Mouse (Mus musculus): ENCODE data around the gene Tspyl4. TPM values are rescaled to one million over a fixed set of nuclear protein-coding genes. Genes with fewer than 3 reads are reported as not detected.
A peak's percentile ranks its signal among the peaks of the same experiment; 100 is the strongest.

The Tspyl4 gene
- polyA plus RNA-seq, 1 experiment from 2014 or later, result 8.1 TPM

GRCm38 (mm10) chr10:34281211-34281961 is 15.9 kb upstream of the Tspyl4 start:
- Histone ChIP-seq H3K4me1 (replicated peaks; ENCODE audit: control insufficient read depth, insufficient read depth, low read length) (peaks cover 18% of the 10 kb centered on the region), H3K27ac (ENCODE audit: low read depth) (0 out of 2 replicates have a peak overlapping the region, but pooled peaks have one; percentile 38), H3K4me3 (ENCODE audit: low read depth, low read length) (peak overlapping the region; percentile 99), H3K36me3 (ENCODE audit: control insufficient read depth, insufficient read depth, low read length) (peaks cover 4% of the 10 kb centered on the region; the same call in 1 of the 2 replicates), H3K9me3 (ENCODE audit: control insufficient read depth, low read length) (no peaks in the 10 kb centered on the region), H3K27me3 (replicated peaks; ENCODE audit: control insufficient read depth, insufficient read depth, low read length) (no peaks in the 10 kb centered on the region), H3K9ac (ENCODE audit: low read length) (peak overlapping the region; percentile 88), H3K4me2 (ENCODE audit: low read length) (peak overlapping the region; percentile 91)
- 18% methylated on average over 14 of the region's 14 CpGs for WGBS
- DNase-seq (ENCODE audit: low spot score), result no peak
- ATAC-seq (replicated peaks; ENCODE audit: low FRiP score, low TSS enrichment, low read depth), result peak; percentile 52

- Histone ChIP-seq H3K27ac (ENCODE audit: low read depth) (peak within 1 kb of the TSS; percentile 75), H3K4me2 (ENCODE audit: low read length) (peak within 1 kb of the TSS; percentile 91), H3K4me1 (replicated peaks; ENCODE audit: control insufficient read depth, insufficient read depth, low read length) (peaks cover 18% of the 10 kb centered on the region), H3K9me3 (ENCODE audit: control insufficient read depth, low read length) (no peaks in the 10 kb centered on the region), H3K4me3 (ENCODE audit: low read depth, low read length) (peak within 1 kb of the TSS; percentile 99), H3K27me3 (replicated peaks; ENCODE audit: control insufficient read depth, insufficient read depth, low read length) (no peaks in the 10 kb centered on the region), H3K36me3 (ENCODE audit: control insufficient read depth, insufficient read depth, low read length) (peaks cover 4% of the 10 kb centered on the region; the same call in 1 of the 2 replicates), H3K9ac (ENCODE audit: low read length) (peak within 1 kb of the TSS; percentile 88)
- ATAC-seq (replicated peaks; ENCODE audit: low FRiP score, low TSS enrichment, low read depth) (peak; percentile 97), DNase-seq (ENCODE audit: low spot score) (peak; percentile 95)
- under 1% methylated on average over 38 of the region's 38 CpGs for WGBS
These were observed 15.3 kb upstream of the Tspyl4 start, which contains the start of gene Tspyl1 for GRCm38 (mm10) chr10:34281962-34282388. Gene Tspyl1, plus strand, starts transcription at chr10:34282190.

- peaks cover 18% of the 10 kb centered on the region for H3K4me1 ChIP-seq (replicated peaks; ENCODE audit: control insufficient read depth, insufficient read depth, low read length)
- DNase-seq (ENCODE audit: low spot score), result peak; percentile 79
These were observed 14.6 kb upstream of the Tspyl4 start for GRCm38 (mm10) chr10:34282420-34283238.

GRCm38 (mm10) chr10:34296911-34297298 is 337 bp upstream of the Tspyl4 start:
- Histone ChIP-seq H3K4me3 (ENCODE audit: low read depth, low read length) (peak overlapping the region; percentile 75), H3K27me3 (replicated peaks; ENCODE audit: control insufficient read depth, insufficient read depth, low read length) (no peaks in the 10 kb centered on the region), H3K4me1 (replicated peaks; ENCODE audit: control insufficient read depth, insufficient read depth, low read length) (0 out of 2 replicates have a peak, but pooled peaks cover 8% of the 10 kb centered on the region), H3K27ac (ENCODE audit: low read depth) (0 out of 2 replicates have a peak overlapping the region, but pooled peaks have one; percentile 27), H3K9me3 (ENCODE audit: control insufficient read depth, low read length) (no peaks in the 10 kb centered on the region), H3K36me3 (ENCODE audit: control insufficient read depth, insufficient read depth, low read length) (no peaks in the 10 kb centered on the region), H3K4me2 (ENCODE audit: low read length) (peak overlapping the region; percentile 69), H3K9ac (ENCODE audit: low read length) (peak overlapping the region; percentile 59)
- DNase-seq (ENCODE audit: low spot score), result no peak
- peak; percentile 9; the same call in 1 of the 2 replicates for ATAC-seq (replicated peaks; ENCODE audit: low FRiP score, low TSS enrichment, low read depth)
- 7% methylated on average over 13 of the region's 13 CpGs for WGBS

More at GRCm38 (mm10) chr10:34282420-34283238, 14.6 kb upstream of the Tspyl4 start:
- Histone ChIP-seq H3K27ac (ENCODE audit: low read depth) (peak overlapping the region; percentile 75), H3K4me2 (ENCODE audit: low read length) (peak overlapping the region; percentile 91), H3K9me3 (ENCODE audit: control insufficient read depth, low read length) (no peaks in the 10 kb centered on the region), H3K36me3 (ENCODE audit: control insufficient read depth, insufficient read depth, low read length) (peaks cover 10% of the 10 kb centered on the region; the same call in 1 of the 2 replicates), H3K27me3 (replicated peaks; ENCODE audit: control insufficient read depth, insufficient read depth, low read length) (no peaks in the 10 kb centered on the region), H3K9ac (ENCODE audit: low read length) (peak overlapping the region; percentile 88), H3K4me3 (ENCODE audit: low read depth, low read length) (peak overlapping the region; percentile 99)
- peak; percentile 34 for ATAC-seq (replicated peaks; ENCODE audit: low FRiP score, low TSS enrichment, low read depth)
- 3% methylated on average over 46 of the region's 47 CpGs for WGBS

GRCm38 (mm10) chr10:34297980-34298753 is 925 bp downstream of the Tspyl4 start:
- Histone ChIP-seq H3K4me1 (replicated peaks; ENCODE audit: control insufficient read depth, insufficient read depth, low read length) (0 out of 2 replicates have a peak, but pooled peaks cover 8% of the 10 kb centered on the region), H3K9me3 (ENCODE audit: control insufficient read depth, low read length) (no peaks in the 10 kb centered on the region), H3K27me3 (replicated peaks; ENCODE audit: control insufficient read depth, insufficient read depth, low read length) (no peaks in the 10 kb centered on the region), H3K36me3 (ENCODE audit: control insufficient read depth, insufficient read depth, low read length) (0 out of 2 replicates have a peak, but pooled peaks cover 2% of the 10 kb centered on the region), H3K4me2 (ENCODE audit: low read length) (peak overlapping the region; percentile 69), H3K9ac (ENCODE audit: low read length) (peak overlapping the region; percentile 59), H3K4me3 (ENCODE audit: low read depth, low read length) (peak overlapping the region; percentile 75), H3K27ac (ENCODE audit: low read depth) (peak overlapping the region; percentile 74; the same call in 1 of the 2 replicates)
- DNase-seq (ENCODE audit: low spot score), result no peak
- ATAC-seq (replicated peaks; ENCODE audit: low FRiP score, low TSS enrichment, low read depth), result peak; percentile 30
- WGBS, result 47% methylated on average over 25 of the region's 25 CpGs

- 0 out of 2 replicates have a peak, but pooled peaks cover 2% of the 10 kb centered on the region for H3K36me3 ChIP-seq (ENCODE audit: control insufficient read depth, insufficient read depth, low read length)
- 0 out of 2 replicates have a peak, but pooled peaks cover 8% of the 10 kb centered on the region for H3K4me1 ChIP-seq (replicated peaks; ENCODE audit: control insufficient read depth, insufficient read depth, low read length)
- H3K9me3 ChIP-seq (ENCODE audit: control insufficient read depth, low read length), result no peaks in the 10 kb centered on the region
- ATAC-seq (replicated peaks; ENCODE audit: low FRiP score, low TSS enrichment, low read depth) (no peak), DNase-seq (ENCODE audit: low spot score) (no peak)
- no peak overlapping the region for H3K4me3 ChIP-seq (ENCODE audit: low read depth, low read length)
- 31% methylated on average over 5 of the region's 5 CpGs for WGBS
- no peaks in the 10 kb centered on the region for H3K27me3 ChIP-seq (replicated peaks; ENCODE audit: control insufficient read depth, insufficient read depth, low read length)
- peak overlapping the region; percentile 31 for H3K4me2 ChIP-seq (ENCODE audit: low read length)
- H3K9ac ChIP-seq (ENCODE audit: low read length), result no peak overlapping the region
- H3K27ac ChIP-seq (ENCODE audit: low read depth), result no peak overlapping the region
These were observed 3.1 kb downstream of the Tspyl4 start for GRCm38 (mm10) chr10:34300368-34300767.

GRCm38 (mm10) chr10:34307070-34307469 is 9.8 kb downstream of the Tspyl4 start:
- no peak for DNase-seq (ENCODE audit: low spot score)
- Histone ChIP-seq H3K4me3 (ENCODE audit: low read depth, low read length) (no peak overlapping the region), H3K9me3 (ENCODE audit: control insufficient read depth, low read length) (no peaks in the 10 kb centered on the region), H3K4me1 (replicated peaks; ENCODE audit: control insufficient read depth, insufficient read depth, low read length) (no peaks in the 10 kb centered on the region), H3K9ac (ENCODE audit: low read length) (no peak overlapping the region), H3K36me3 (ENCODE audit: control insufficient read depth, insufficient read depth, low read length) (0 out of 2 replicates have a peak, but pooled peaks cover 2% of the 10 kb centered on the region), H3K27ac (ENCODE audit: low read depth) (no peak overlapping the region), H3K27me3 (replicated peaks; ENCODE audit: control insufficient read depth, insufficient read depth, low read length) (no peaks in the 10 kb centered on the region), H3K4me2 (ENCODE audit: low read length) (no peak overlapping the region)
- ATAC-seq (replicated peaks; ENCODE audit: low FRiP score, low TSS enrichment, low read depth), result no peak
